Mouse (Mus musculus) left cerebral cortex, adult 9 months (tissue): ENCODE measurements around the gene Fzd9.

Source experiments
- DNase-seq, 2 experiments: peaks; one replicate each; pipeline ENCODE4 v3.0.0; 2022; ENCODE audit warnings: low spot score in 2 of 2

Gene Fzd9

GRCm38 (mm10) chr5:135251079-135251454 lies at the start of gene Fzd9:
Fzd9 (minus strand) TSS chr5:135251230.
- peak; percentile 32 to 81 for DNase-seq

DNA sequence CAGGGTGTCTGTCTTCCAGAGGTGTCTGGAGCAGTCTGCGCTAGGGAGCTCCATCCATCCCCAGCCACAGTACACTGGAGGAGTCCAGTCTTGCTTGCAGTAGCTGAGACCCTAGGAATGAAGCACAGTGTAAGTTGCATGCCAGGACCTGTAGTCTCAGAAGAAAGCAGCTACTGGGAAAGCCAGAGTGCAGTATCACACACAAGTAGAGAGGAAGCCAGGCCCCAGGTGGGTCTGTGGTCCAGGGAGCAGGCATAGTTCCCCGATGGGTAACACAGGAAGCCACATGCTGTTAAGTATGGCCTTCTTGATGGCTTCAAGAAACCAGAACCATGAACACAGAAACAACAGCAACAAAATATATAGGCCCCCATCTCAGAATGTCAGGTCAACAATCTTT lies 41.0 kb upstream of the Fzd9 start:
- no peak for DNase-seq

DNA sequence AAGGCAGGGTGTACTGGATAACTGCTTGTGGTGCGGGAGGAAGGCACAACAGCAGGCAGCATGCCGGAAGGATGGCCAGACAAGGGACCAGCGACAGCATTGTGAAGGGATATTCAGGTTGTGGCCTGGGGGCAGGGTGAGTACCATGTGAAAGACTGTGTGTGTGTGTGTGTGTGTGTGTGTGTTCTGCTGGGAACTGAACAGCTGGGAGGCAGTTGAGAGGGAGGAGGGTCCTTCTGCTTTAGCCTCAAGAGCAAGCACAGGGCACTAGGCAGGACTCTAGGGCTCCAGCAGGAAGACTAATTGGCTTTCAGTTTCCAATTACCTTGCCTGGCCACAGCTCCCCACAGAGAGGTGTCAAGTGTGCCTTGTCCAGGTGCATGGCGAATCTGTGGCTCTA lies 40.2 kb upstream of the Fzd9 start:
- DNase-seq = no peak

GRCm38 (mm10) chr5:135290703-135291102 lies 39.7 kb upstream of the Fzd9 start:
- DNase-seq = no peak

DNA sequence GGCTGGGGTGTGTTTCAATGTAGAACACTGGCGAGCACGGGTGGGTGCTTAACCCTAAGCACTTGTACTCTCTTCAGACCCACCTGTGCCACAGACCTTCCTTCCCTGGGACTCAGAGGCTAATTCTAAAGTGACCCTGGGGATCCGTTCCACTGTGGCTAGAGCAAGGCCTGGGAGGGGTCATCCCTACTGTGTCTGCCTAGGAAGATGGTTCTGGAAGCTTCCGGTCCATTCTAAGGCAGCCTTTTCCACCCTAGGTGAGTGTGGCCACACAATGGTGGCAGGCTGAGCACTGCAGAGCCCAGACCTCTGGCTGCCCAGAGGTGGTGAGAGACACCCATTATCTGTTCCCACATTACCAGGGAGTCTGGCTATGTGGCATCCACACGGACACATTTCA lies 35.9 kb upstream of the Fzd9 start:
- no peak for DNase-seq

DNA sequence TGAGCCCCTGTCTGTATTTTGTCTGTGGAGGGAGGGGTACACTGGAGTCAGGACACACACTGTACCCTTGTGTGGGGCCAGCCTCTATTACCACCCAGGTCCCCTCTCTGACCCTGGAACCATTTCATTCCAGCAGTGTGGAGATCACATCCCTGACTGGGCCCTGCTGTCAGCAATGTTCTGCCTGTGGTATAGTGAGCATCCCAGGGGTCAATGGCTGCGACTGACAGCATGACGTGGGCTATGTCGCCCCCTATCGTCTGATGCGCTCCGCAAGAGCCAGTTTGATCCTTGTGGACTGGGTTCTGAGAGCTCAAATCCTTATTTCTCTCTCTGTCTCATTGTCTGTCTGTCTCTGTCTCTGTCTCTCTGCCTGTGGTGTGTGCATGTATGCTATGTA lies 35.2 kb upstream of the Fzd9 start:
- DNase-seq = peak in 1 of 2 experiments; percentile 80

DNA sequence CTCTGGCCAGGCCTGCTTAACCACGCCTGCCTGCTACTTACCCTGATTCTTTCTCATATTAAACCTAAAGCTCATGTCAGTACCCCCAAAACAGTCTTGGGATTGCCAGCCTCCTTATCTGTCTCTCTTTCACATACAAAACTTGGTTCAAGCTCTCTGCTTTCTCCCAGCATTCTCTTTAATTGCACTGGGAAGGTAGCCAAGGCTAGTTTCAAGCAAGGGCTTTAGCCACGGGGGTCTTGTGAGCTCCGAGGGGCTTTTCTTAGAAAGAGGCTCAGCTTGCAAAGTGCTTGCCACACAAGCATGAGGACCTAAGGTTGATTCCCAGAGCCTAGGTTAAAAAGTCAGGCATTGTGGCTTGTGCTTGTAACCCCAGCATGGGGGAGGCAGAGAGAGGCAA lies 34.2 kb upstream of the Fzd9 start:
- no peak for DNase-seq

- DNase-seq = no peak
Observed at GRCm38 (mm10) chr5:135280226-135280625, 29.2 kb upstream of the Fzd9 start.

DNA sequence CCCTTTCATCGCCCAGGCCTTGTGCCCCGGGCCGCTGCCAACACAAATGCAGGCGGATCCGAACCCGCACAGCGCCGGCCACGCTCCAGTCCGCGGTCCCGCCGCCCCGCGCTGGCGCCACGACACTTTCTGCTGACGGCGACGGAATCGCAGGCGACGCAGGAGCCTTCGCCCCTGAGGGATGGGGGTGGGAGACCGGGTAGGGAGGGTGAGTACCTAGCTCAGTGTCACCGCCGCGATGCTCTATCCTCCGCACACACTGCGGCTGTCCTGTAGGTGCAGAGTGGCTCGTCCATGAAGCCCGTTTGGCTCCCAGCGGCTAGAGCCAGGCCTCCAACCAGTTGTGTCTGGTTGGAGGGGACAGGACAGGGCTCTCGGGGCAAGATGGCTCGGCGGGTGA lies 25.6 kb upstream of the Fzd9 start:
- no peak for DNase-seq

DNA sequence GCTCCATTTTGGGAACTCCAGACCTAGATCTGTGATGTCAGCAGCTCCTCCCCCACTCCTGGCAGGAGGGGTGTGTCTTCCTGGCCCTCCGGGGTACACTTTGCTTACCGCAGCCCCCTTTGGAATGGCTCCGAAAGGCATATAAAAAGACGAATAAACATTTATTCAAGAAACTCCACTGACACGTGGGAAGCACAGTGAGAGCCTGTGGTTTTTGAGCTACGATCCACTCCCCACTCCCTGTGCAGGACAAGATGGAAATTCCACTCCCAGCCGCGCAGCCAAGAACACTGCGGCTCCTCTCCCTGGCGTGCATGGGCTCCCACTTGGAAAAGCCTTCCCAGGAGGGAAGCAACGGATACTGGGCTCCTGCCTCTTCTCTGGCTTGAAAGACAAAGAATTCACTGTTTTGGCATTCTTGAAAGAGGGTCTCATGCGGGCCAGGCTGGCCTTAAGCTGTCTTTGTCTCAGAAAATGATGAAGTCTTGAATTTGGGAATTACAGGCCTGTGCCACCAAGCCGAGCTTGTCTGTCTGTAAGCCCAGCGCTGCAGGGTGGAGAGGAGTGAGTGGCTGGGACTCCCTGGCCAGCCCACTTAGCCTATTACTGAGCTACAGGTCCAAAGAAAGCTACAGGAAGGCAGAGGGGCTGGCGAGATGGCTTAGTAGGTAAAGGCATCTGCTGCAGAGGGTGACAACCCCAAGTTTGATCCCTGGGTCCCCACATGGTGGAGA lies 23.8 kb upstream of the Fzd9 start:
- DNase-seq = no peak

- peak in 1 of 2 experiments; percentile 56 for DNase-seq
Observed at GRCm38 (mm10) chr5:135271563-135272165, 20.6 kb upstream of the Fzd9 start.

GRCm38 (mm10) chr5:135270361-135270760 lies 19.3 kb upstream of the Fzd9 start:
- no peak for DNase-seq

GRCm38 (mm10) chr5:135269451-135269850 lies 18.4 kb upstream of the Fzd9 start:
- no peak for DNase-seq

DNA sequence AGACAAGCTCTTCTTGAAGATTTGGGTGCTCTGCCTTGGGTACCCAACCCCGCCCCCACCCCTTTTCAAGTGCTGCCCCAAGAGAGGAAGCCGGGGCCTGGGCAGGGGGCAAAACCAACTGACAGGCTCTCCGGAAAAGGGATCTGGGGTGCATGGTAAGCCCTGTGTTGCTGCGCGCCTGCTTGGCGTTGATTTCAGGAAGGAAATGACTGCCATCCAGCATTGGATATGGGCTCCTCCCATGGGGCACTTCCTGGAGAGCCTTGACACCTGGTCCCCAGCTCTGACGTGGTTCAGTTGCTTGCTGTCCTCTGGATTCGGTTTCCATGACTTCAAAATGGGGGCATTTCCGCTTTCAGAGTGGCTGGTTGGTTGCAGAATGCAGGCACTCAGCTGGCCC lies 13.5 kb upstream of the Fzd9 start:
- DNase-seq = no peak

GRCm38 (mm10) chr5:135263866-135264503 lies 13.0 kb upstream of the Fzd9 start:
- DNase-seq = peak in 1 of 2 experiments; percentile 48

- DNase-seq = no peak
Observed at GRCm38 (mm10) chr5:135258280-135259150, 7.5 kb upstream of the Fzd9 start.

DNA sequence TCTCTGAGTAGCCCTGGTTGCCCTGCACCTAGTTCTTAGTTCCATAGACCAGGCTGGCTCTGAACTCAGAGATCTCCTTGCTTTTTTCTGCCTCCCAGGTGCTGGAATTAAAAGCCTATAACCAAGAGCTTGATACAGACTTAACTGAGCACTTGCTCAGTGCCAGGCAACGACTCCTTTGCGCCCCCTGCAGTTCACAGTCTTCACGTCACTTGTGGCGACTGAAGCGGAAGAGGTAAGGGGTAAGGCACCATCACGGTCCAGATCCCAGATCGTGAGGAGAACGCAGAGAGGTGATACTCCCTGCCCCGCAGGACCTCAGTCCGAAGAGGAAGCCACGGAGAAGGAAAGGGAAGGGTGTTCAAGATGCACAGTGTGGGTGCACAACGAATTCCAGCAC lies 6.5 kb upstream of the Fzd9 start:
- no peak for DNase-seq

GRCm38 (mm10) chr5:135256166-135256565 lies 5.1 kb upstream of the Fzd9 start:
- no peak for DNase-seq

GRCm38 (mm10) chr5:135253741-135254401 lies 2.8 kb upstream of the Fzd9 start:
- no peak for DNase-seq

- no peak for DNase-seq
Observed at GRCm38 (mm10) chr5:135250186-135251078, 598 bp downstream of the Fzd9 start.
